Mouse (Mus musculus): ENCODE measurements around the gene Sowaha.

DNA sequence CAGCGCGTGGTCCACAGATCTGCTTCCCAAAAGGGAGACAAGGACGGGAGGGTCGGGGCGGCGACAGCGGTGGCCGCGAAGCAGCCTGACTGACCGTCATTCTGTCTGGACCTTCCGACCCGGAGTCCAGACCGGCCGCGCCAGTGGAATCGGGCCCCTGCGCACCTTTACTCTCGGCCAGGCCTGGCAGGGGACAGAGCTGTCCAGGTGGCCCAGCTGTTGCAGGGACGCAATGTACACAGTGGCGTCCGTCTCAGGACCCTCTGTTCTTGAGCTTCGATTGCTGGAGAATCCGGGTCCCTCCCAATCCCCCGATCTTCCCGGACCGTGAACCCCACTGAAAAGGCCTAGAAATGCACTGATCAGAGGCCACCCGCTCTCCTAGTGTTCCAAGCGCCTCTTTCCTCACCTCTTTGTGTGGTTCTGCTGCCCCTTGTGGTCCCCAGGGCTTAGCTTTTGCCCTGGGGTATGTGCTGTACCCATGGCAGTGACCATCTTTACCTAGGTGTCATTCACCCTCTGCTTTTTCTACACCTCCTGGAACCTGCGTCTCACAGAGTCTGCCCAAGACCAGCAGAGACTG, 22.6 kb downstream of the Sowaha start:
- TF ChIP-seq CTCF (IDR thresholded peaks at IDR 0.05; ENCODE audit: extremely low read depth, insufficient read depth, insufficient read length, insufficient replicate concordance): no peak
- TF ChIP-seq POLR2A (IDR thresholded peaks at IDR 0.05; ENCODE audit: low read depth, low read length): no peak

All from spleen, adult 2 months (tissue).